Mouse (Mus musculus): ENCODE measurements around the gene Ppp2r5a. TPM values are rescaled to one million over a fixed set of nuclear protein-coding genes. Genes with fewer than 3 reads are reported as not detected.

Ppp2r5a gene
- polyA plus RNA-seq, 1 experiment = 46.6 TPM

- no peak overlapping the region for H3K4me3 ChIP-seq (ENCODE audit: low read depth, low read length)
- no peaks in the 10 kb centered on the region for H3K36me3 ChIP-seq (ENCODE audit: control insufficient read depth, insufficient read depth, low read length)
- peaks cover 12% of the 10 kb centered on the region; the same call in 1 of the 2 replicates for H3K4me1 ChIP-seq (ENCODE audit: control insufficient read depth, insufficient read depth, insufficient read length, low read length)
- no peaks in the 10 kb centered on the region for H3K27me3 ChIP-seq (ENCODE audit: control insufficient read depth, insufficient read depth, low read length)
- TF ChIP-seq POLR2A (IDR thresholded peaks at IDR 0.05; ENCODE audit: low read depth, low read length) (no peak), CTCF (IDR thresholded peaks at IDR 0.05; ENCODE audit: extremely low read depth, insufficient read length, insufficient replicate concordance, low read depth, low read length) (no peak)
- 25% methylated on average over 1 of the region's 1 CpGs for WGBS
- peak overlapping the region; percentile 38; the same call in 1 of the 2 replicates for H3K27ac ChIP-seq (ENCODE audit: insufficient read depth, low read depth, low read length)
Measured at GRCm38 (mm10) chr1:191444467-191444866, 41.4 kb upstream of the Ppp2r5a start.

- H3K4me3 ChIP-seq (ENCODE audit: low read depth, low read length) = no peak overlapping the region
- no peak for TF ChIP-seq POLR2A (IDR thresholded peaks at IDR 0.05; ENCODE audit: low read depth, low read length)
- TF ChIP-seq CTCF (IDR thresholded peaks at IDR 0.05; ENCODE audit: extremely low read depth, insufficient read length, insufficient replicate concordance, low read depth, low read length) = no peak
- no peak overlapping the region for H3K27ac ChIP-seq (ENCODE audit: insufficient read depth, low read depth, low read length)
- WGBS = 66% methylated on average over 3 of the region's 3 CpGs
- peaks cover 4% of the 10 kb centered on the region; the same call in 1 of the 2 replicates for H3K4me1 ChIP-seq (ENCODE audit: control insufficient read depth, insufficient read depth, insufficient read length, low read length)
- H3K36me3 ChIP-seq (ENCODE audit: control insufficient read depth, insufficient read depth, low read length) = no peaks in the 10 kb centered on the region
- no peaks in the 10 kb centered on the region for H3K27me3 ChIP-seq (ENCODE audit: control insufficient read depth, insufficient read depth, low read length)
Measured at GRCm38 (mm10) chr1:191439011-191439410, 35.9 kb upstream of the Ppp2r5a start.

GRCm38 (mm10) chr1:191438546-191438945, 35.5 kb upstream of the Ppp2r5a start:
- WGBS = 75% methylated on average over 4 of the region's 4 CpGs
- no peak overlapping the region for H3K27ac ChIP-seq (ENCODE audit: insufficient read depth, low read depth, low read length)
- H3K4me1 ChIP-seq (ENCODE audit: control insufficient read depth, insufficient read depth, insufficient read length, low read length) = peaks cover 1% of the 10 kb centered on the region; the same call in 1 of the 2 replicates
- TF ChIP-seq POLR2A (IDR thresholded peaks at IDR 0.05; ENCODE audit: low read depth, low read length) (no peak), CTCF (IDR thresholded peaks at IDR 0.05; ENCODE audit: extremely low read depth, insufficient read length, insufficient replicate concordance, low read depth, low read length) (no peak)
- no peaks in the 10 kb centered on the region for H3K36me3 ChIP-seq (ENCODE audit: control insufficient read depth, insufficient read depth, low read length)
- no peak overlapping the region for H3K4me3 ChIP-seq (ENCODE audit: low read depth, low read length)
- H3K27me3 ChIP-seq (ENCODE audit: control insufficient read depth, insufficient read depth, low read length) = no peaks in the 10 kb centered on the region

- no peaks in the 10 kb centered on the region for H3K36me3 ChIP-seq (ENCODE audit: control insufficient read depth, insufficient read depth, low read length)
- H3K4me3 ChIP-seq (ENCODE audit: low read depth, low read length) = no peak overlapping the region
- WGBS = 52% methylated on average over 3 of the region's 3 CpGs
- H3K4me1 ChIP-seq (ENCODE audit: control insufficient read depth, insufficient read depth, insufficient read length, low read length) = no peaks in the 10 kb centered on the region; the same call in 1 of the 2 replicates
- TF ChIP-seq CTCF (IDR thresholded peaks at IDR 0.05; ENCODE audit: extremely low read depth, insufficient read length, insufficient replicate concordance, low read depth, low read length) (no peak), POLR2A (IDR thresholded peaks at IDR 0.05; ENCODE audit: low read depth, low read length) (no peak)
- no peaks in the 10 kb centered on the region for H3K27me3 ChIP-seq (ENCODE audit: control insufficient read depth, insufficient read depth, low read length)
- no peak overlapping the region for H3K27ac ChIP-seq (ENCODE audit: insufficient read depth, low read depth, low read length)
Measured at GRCm38 (mm10) chr1:191436647-191437046, 33.6 kb upstream of the Ppp2r5a start.

- no peaks in the 10 kb centered on the region for H3K27me3 ChIP-seq (ENCODE audit: control insufficient read depth, insufficient read depth, low read length)
- TF ChIP-seq POLR2A (IDR thresholded peaks at IDR 0.05; ENCODE audit: low read depth, low read length) (no peak), CTCF (IDR thresholded peaks at IDR 0.05; ENCODE audit: extremely low read depth, insufficient read length, insufficient replicate concordance, low read depth, low read length) (no peak)
- H3K4me1 ChIP-seq (ENCODE audit: control insufficient read depth, insufficient read depth, insufficient read length, low read length) = no peaks in the 10 kb centered on the region; the same call in 1 of the 2 replicates
- no peak overlapping the region for H3K27ac ChIP-seq (ENCODE audit: insufficient read depth, low read depth, low read length)
- no peak overlapping the region for H3K4me3 ChIP-seq (ENCODE audit: low read depth, low read length)
- H3K36me3 ChIP-seq (ENCODE audit: control insufficient read depth, insufficient read depth, low read length) = no peaks in the 10 kb centered on the region
- 12% methylated on average over 1 of the region's 1 CpGs for WGBS
Measured at GRCm38 (mm10) chr1:191435359-191435758, 32.3 kb upstream of the Ppp2r5a start.

- Histone ChIP-seq H3K27me3 (ENCODE audit: control insufficient read depth, insufficient read depth, low read length) (no peaks in the 10 kb centered on the region), H3K27ac (ENCODE audit: insufficient read depth, low read depth, low read length) (no peak overlapping the region), H3K4me3 (ENCODE audit: low read depth, low read length) (peak overlapping the region; percentile 45), H3K4me1 (ENCODE audit: control insufficient read depth, insufficient read depth, insufficient read length, low read length) (no peaks in the 10 kb centered on the region), H3K36me3 (ENCODE audit: control insufficient read depth, insufficient read depth, low read length) (no peaks in the 10 kb centered on the region)
- 25% methylated on average over 7 of the region's 7 CpGs for WGBS
- no peak for TF ChIP-seq POLR2A (IDR thresholded peaks at IDR 0.05; ENCODE audit: low read depth, low read length)
- no peak for TF ChIP-seq CTCF (IDR thresholded peaks at IDR 0.05; ENCODE audit: extremely low read depth, insufficient read length, insufficient replicate concordance, low read depth, low read length)
Measured at GRCm38 (mm10) chr1:191432531-191432930, 29.5 kb upstream of the Ppp2r5a start.

- Histone ChIP-seq H3K27me3 (ENCODE audit: control insufficient read depth, insufficient read depth, low read length) (no peaks in the 10 kb centered on the region), H3K27ac (ENCODE audit: insufficient read depth, low read depth, low read length) (no peak overlapping the region), H3K4me1 (ENCODE audit: control insufficient read depth, insufficient read depth, insufficient read length, low read length) (no peaks in the 10 kb centered on the region), H3K36me3 (ENCODE audit: control insufficient read depth, insufficient read depth, low read length) (no peaks in the 10 kb centered on the region), H3K4me3 (ENCODE audit: low read depth, low read length) (peak overlapping the region; percentile 45)
- TF ChIP-seq CTCF (IDR thresholded peaks at IDR 0.05; ENCODE audit: extremely low read depth, insufficient read length, insufficient replicate concordance, low read depth, low read length) = no peak
- WGBS = 44% methylated on average over 15 of the region's 15 CpGs
Measured at GRCm38 (mm10) chr1:191432023-191432422, 29.0 kb upstream of the Ppp2r5a start.
